8 mouse cellular contexts compared by ENCODE assay signal in genomic region chr11:54703306-54703705, GRCm38 (mm10).
DNase-seq lines count a peak whose midpoint lies in the region; ATAC-seq lines count a peak whose summit lies in the region.

No protein-coding gene starts in this region.

- no peak for ATAC-seq in intestine, embryonic 14.5 days (replicated peaks; ENCODE audit: low FRiP score, low TSS enrichment, low read depth)
- ATAC-seq in intestine, embryonic 16.5 days: no peak
- no peak for ATAC-seq in embryonic facial prominence, embryonic 11.5 days (replicated peaks; ENCODE audit: insufficient number of reproducible peaks, low FRiP score, low TSS enrichment, low read depth)

- H3K9ac ChIP-seq in intestine, embryonic 14.5 days (ENCODE audit: low read length): no peak overlapping the region
- no peak overlapping the region for H3K9ac ChIP-seq in intestine, embryonic 16.5 days (ENCODE audit: low read depth, low read length)
- no peak overlapping the region for H3K9ac ChIP-seq in embryonic facial prominence, embryonic 11.5 days (replicated peaks; ENCODE audit: low read length)

- H3K4me1 ChIP-seq in intestine, embryonic 14.5 days (replicated peaks; ENCODE audit: control insufficient read depth, insufficient read depth, low read length): no peaks in the 10 kb centered on the region
- no peaks in the 10 kb centered on the region for H3K4me1 ChIP-seq in intestine, embryonic 16.5 days (ENCODE audit: control insufficient read depth, insufficient read depth, low read length)
- no peaks in the 10 kb centered on the region for H3K4me1 ChIP-seq in embryonic facial prominence, embryonic 11.5 days (ENCODE audit: control insufficient read depth, insufficient read depth, low read length)
- H3K4me1 ChIP-seq in heart, embryonic 10.5 days: no peaks in the 10 kb centered on the region

- 37% methylated on average over 4 of the region's 4 CpGs for WGBS in intestine, embryonic 14.5 days
- 41% methylated on average over 4 of the region's 4 CpGs for WGBS in intestine, embryonic 16.5 days
- WGBS in embryonic facial prominence, embryonic 11.5 days: 32% methylated on average over 4 of the region's 4 CpGs
- 37% methylated on average over 4 of the region's 4 CpGs for WGBS in heart, embryonic 10.5 days

- H3K27ac ChIP-seq in intestine, embryonic 14.5 days (ENCODE audit: low read depth): no peak overlapping the region
- H3K27ac ChIP-seq in intestine, embryonic 16.5 days (ENCODE audit: low read length): no peak overlapping the region
- no peak overlapping the region for H3K27ac ChIP-seq in embryonic facial prominence, embryonic 11.5 days (replicated peaks; ENCODE audit: low read depth, low read length)
- H3K27ac ChIP-seq in heart, embryonic 10.5 days: no peak overlapping the region

- no peak overlapping the region for H3K4me2 ChIP-seq in intestine, embryonic 14.5 days (ENCODE audit: low read length)
- H3K4me2 ChIP-seq in intestine, embryonic 16.5 days (ENCODE audit: low read depth, low read length): no peak overlapping the region
- H3K4me2 ChIP-seq in embryonic facial prominence, embryonic 11.5 days (ENCODE audit: low read depth, low read length): no peak overlapping the region

- DNase-seq in intestine, embryonic 14.5 days (ENCODE audit: low spot score): peak; percentile 81
- DNase-seq in adrenal gland, postnatal 14 days: peak; percentile 84
- peak; percentile 77 for DNase-seq in embryonic facial prominence, embryonic 11.5 days (ENCODE audit: low spot score)
- DNase-seq in heart, embryonic 10.5 days (ENCODE audit: low spot score): peak; percentile 82
- peak; percentile 68 for DNase-seq in layer of hippocampus, adult 9-11 months
- DNase-seq in lung, postnatal 36 days: peak; percentile 94
- DNase-seq in skeletal muscle tissue, adult 2 months (ENCODE audit: low read depth, low spot score): peak; percentile 38

- no peaks in the 10 kb centered on the region for H3K9me3 ChIP-seq in intestine, embryonic 14.5 days (ENCODE audit: control insufficient read depth, low read length)
- no peaks in the 10 kb centered on the region for H3K9me3 ChIP-seq in intestine, embryonic 16.5 days (ENCODE audit: control insufficient read depth, low read length)
- H3K9me3 ChIP-seq in embryonic facial prominence, embryonic 11.5 days (replicated peaks; ENCODE audit: control insufficient read depth, low read length): no peaks in the 10 kb centered on the region
- no peaks in the 10 kb centered on the region for H3K9me3 ChIP-seq in heart, embryonic 10.5 days

- no peak overlapping the region for H3K4me3 ChIP-seq in intestine, embryonic 14.5 days (ENCODE audit: low read depth, low read length)
- H3K4me3 ChIP-seq in intestine, embryonic 16.5 days (ENCODE audit: low read length): no peak overlapping the region
- no peak overlapping the region for H3K4me3 ChIP-seq in embryonic facial prominence, embryonic 11.5 days (ENCODE audit: low read depth, low read length)
- no peak overlapping the region for H3K4me3 ChIP-seq in heart, embryonic 10.5 days

- no peaks in the 10 kb centered on the region for H3K27me3 ChIP-seq in intestine, embryonic 14.5 days (replicated peaks; ENCODE audit: control insufficient read depth, insufficient read depth, low read length)
- H3K27me3 ChIP-seq in intestine, embryonic 16.5 days (replicated peaks; ENCODE audit: control insufficient read depth, insufficient read depth, low read length): no peaks in the 10 kb centered on the region
- H3K27me3 ChIP-seq in embryonic facial prominence, embryonic 11.5 days (ENCODE audit: control insufficient read depth, insufficient read depth, low read length): no peaks in the 10 kb centered on the region
- H3K27me3 ChIP-seq in heart, embryonic 10.5 days (ENCODE audit: insufficient read depth, poor library complexity, severe bottlenecking): no peaks in the 10 kb centered on the region

- H3K36me3 ChIP-seq in intestine, embryonic 14.5 days (ENCODE audit: control insufficient read depth, insufficient read depth, low read length): 0 out of 2 replicates have a peak, but pooled peaks cover 3% of the 10 kb centered on the region
- no peaks in the 10 kb centered on the region for H3K36me3 ChIP-seq in intestine, embryonic 16.5 days (ENCODE audit: control insufficient read depth, insufficient read depth, low read length)
- H3K36me3 ChIP-seq in embryonic facial prominence, embryonic 11.5 days (replicated peaks; ENCODE audit: control insufficient read depth, insufficient read depth, low read depth, low read length): no peaks in the 10 kb centered on the region
- H3K36me3 ChIP-seq in heart, embryonic 10.5 days: no peaks in the 10 kb centered on the region

Comparison
In these comparisons a context has a peak if more than half of its experiments do, and no peak if none do; other contexts are left out.
1. DNase-seq: peak in every context shown above with its lines; median percentile 94 in lung, postnatal 36 days; 84 in adrenal gland, postnatal 14 days; 82 in heart, embryonic 10.5 days; 81 in intestine, embryonic 14.5 days; 77 in embryonic facial prominence, embryonic 11.5 days; 68 in layer of hippocampus, adult 9-11 months; 38 in skeletal muscle tissue, adult 2 months.